Mouse (Mus musculus): Measurements from ENCODE around the gene Fat4.

- TF ChIP-seq CTCF (IDR thresholded peaks at IDR 0.05; ENCODE audit: control insufficient read depth, insufficient read depth, low read length) (no peak), POLR2A (IDR thresholded peaks at IDR 0.05; ENCODE audit: borderline replicate concordance, control insufficient read depth, low read depth, low read length) (no peak)
These were observed 161.5 kb downstream of the Fat4 start for GRCm38 (mm10) chr3:39048304-39048667.
